Mouse (Mus musculus) embryonic facial prominence, embryonic 11.5 days (tissue): ENCODE measurements around the gene Kdm2a. TPM values are rescaled to one million over a fixed set of nuclear protein-coding genes. Genes with fewer than 3 reads are reported as not detected.
A peak's percentile ranks its signal among the peaks of the same experiment; 100 is the strongest.

Source experiments
- ATAC-seq: fragments of 200-750 bp; cut with Nextera tagmentation; replicated peaks from 2 replicates; pipeline ENCODE4 v1.8.0; 2017; ENCODE audit warnings: low read depth; ENCODE audit not compliant: insufficient number of reproducible peaks, low FRiP score, low TSS enrichment
- DNase-seq: peaks from one replicate; pipeline ENCODE4 v3.0.0-alpha.2; 2015; ENCODE audit warnings: low spot score
- H3K27ac ChIP-seq: fragments of 300-500 bp; sonication (generic); replicated peaks from 2 replicates; pipeline ENCODE4 v1.5.1; 2014; ENCODE audit warnings: mild to moderate bottlenecking, low read depth, low read length, control low read depth
- H3K27me3 ChIP-seq: fragments of 300-500 bp; sonication (generic); 2 replicates; pipeline ENCODE4 v1.6.1; 2014; ENCODE audit warnings: mild to moderate bottlenecking, low read length, moderate library complexity, mixed read lengths; ENCODE audit not compliant: control insufficient read depth, insufficient read depth
- H3K36me3 ChIP-seq: fragments of 300-500 bp; sonication (generic); replicated peaks from 2 replicates; pipeline ENCODE4 v1.6.1; 2014; ENCODE audit warnings: low read depth, mild to moderate bottlenecking, low read length, moderate library complexity, mixed read lengths; ENCODE audit not compliant: control insufficient read depth, insufficient read depth
- H3K4me1 ChIP-seq: fragments of 300-500 bp; sonication (generic); 2 replicates; pipeline ENCODE4 v1.6.1; 2014; ENCODE audit warnings: low read length, mixed read lengths; ENCODE audit not compliant: control insufficient read depth, insufficient read depth
- H3K4me2 ChIP-seq: fragments of 300-500 bp; sonication (generic); 2 replicates; pipeline ENCODE4 v1.6.1; 2014; ENCODE audit warnings: low read depth, mild to moderate bottlenecking, control low read depth, low read length, moderate library complexity
- H3K4me3 ChIP-seq: fragments of 300-500 bp; sonication (generic); 2 replicates; pipeline ENCODE4 v1.5.1; 2014; ENCODE audit warnings: low read depth, low read length, control low read depth
- H3K9ac ChIP-seq: fragments of 300-500 bp; sonication (generic); replicated peaks from 2 replicates; pipeline ENCODE4 v1.6.1; 2014; ENCODE audit warnings: mild to moderate bottlenecking, control low read depth, low read length
- H3K9me3 ChIP-seq: fragments of 300-500 bp; sonication (generic); replicated peaks from 2 replicates; pipeline ENCODE4 v1.6.1; 2016; ENCODE audit warnings: mild to moderate bottlenecking, low read length, inconsistent platforms, mixed read lengths; ENCODE audit not compliant: control insufficient read depth
- WGBS: fragments of 180-500 bp; shearing (Covaris S2); extraction: QIAGEN DNeasy Blood & Tissue Kit; methylation state at CpG from one replicate; pipeline ENCODE4 v1.1.7; 2014; 5-methylcytosine and 5-hydroxymethylcytosine counted together
- polyA plus RNA-seq: library from polyadenylated mRNA; unstranded; fragments of >200 nt; fragmentation: Nextera tagmentation; extraction: Ambion mirVana; gene quantifications from 2 replicates; pipeline ENCODE4 v1.2.1, GENCODE M21; 2014

Kdm2a gene
- polyA plus RNA-seq, 1 experiment from 2014 or later, result 43.5 TPM

DNA sequence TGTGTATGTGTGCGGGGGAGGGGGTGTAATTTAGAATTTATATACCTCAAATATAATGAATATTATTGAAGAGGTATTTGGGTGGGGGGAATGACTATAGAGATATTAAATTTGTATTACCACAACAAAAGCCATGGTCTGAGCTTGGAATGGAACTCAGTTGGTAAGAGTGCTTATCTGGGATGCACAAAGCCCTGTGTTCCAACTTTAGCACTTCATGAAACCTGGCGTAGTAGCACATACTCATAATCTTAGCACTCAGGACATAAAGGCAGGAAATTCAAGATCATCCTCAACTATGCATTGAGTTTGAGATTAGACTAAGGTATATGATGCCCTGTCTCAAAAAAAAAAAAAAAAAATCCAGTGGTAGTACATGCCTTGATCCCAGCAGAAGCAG, 6.8 kb upstream of the Kdm2a start:
- Histone ChIP-seq H3K27ac (no peak overlapping the region), H3K4me3 (no peak overlapping the region), H3K9me3 (no peaks in the 10 kb centered on the region), H3K27me3 (no peaks in the 10 kb centered on the region), H3K36me3 (no peaks in the 10 kb centered on the region), H3K9ac (no peak overlapping the region), H3K4me2 (no peak overlapping the region), H3K4me1 (no peaks in the 10 kb centered on the region)
- no peak for ATAC-seq
- DNase-seq, result no peak
- 87% methylated on average over 2 of the region's 2 CpGs for WGBS

DNA sequence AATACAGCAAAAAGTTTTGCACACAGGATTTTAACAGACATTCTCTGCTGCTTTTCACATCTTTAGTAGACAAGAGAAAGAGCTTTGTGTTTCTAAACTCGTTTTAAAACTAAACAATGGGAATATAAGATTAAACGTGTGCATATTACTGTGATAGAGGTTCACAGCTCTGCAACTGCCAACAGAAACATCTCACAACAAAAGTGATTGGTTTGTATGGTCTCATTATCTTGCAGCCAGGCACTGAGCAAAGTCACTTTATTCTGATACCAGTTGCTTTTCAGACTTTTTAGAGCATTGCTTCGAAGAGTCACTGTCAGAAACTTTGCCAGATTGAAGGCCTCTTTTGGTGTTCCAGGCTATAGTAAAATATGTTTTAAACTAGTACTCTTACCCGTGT, 874 bp upstream of the Kdm2a start:
- DNase-seq (no peak), ATAC-seq (no peak)
- Histone ChIP-seq H3K9ac (no peak overlapping the region), H3K4me1 (no peaks in the 10 kb centered on the region), H3K4me2 (no peak overlapping the region), H3K9me3 (no peaks in the 10 kb centered on the region), H3K36me3 (no peaks in the 10 kb centered on the region), H3K27ac (no peak overlapping the region), H3K27me3 (no peaks in the 10 kb centered on the region), H3K4me3 (no peak overlapping the region)
- WGBS, result 71% methylated on average over 4 of the region's 4 CpGs

DNA sequence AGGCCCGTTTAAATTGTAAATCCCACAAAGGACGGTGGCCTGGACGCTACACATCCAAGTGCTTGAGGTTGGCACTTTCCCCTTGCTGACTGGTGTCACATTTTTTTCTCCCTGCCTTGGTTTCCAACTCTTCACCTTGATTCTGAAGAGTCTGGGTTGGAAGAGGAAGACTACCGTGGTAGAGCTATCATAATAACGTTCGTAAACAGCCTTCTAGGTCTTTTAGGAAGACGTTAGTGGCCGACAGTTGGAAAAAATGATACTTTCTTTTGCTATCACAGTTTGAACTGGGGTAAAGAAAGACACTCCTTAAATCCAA, 504 bp upstream of the Kdm2a start:
- H3K4me1 ChIP-seq, result no peaks in the 10 kb centered on the region
- H3K9ac ChIP-seq, result peak overlapping the region; percentile 78
- H3K4me2 ChIP-seq, result peak overlapping the region; percentile 84; the same call in 1 of the 2 replicates
- DNase-seq (no peak), ATAC-seq (no peak)
- H3K27me3 ChIP-seq, result no peaks in the 10 kb centered on the region
- H3K36me3 ChIP-seq, result no peaks in the 10 kb centered on the region
- no peaks in the 10 kb centered on the region for H3K9me3 ChIP-seq
- peak overlapping the region; percentile 100 for H3K4me3 ChIP-seq
- 22% methylated on average over 8 of the region's 8 CpGs for WGBS
- H3K27ac ChIP-seq, result no peak overlapping the region

DNA sequence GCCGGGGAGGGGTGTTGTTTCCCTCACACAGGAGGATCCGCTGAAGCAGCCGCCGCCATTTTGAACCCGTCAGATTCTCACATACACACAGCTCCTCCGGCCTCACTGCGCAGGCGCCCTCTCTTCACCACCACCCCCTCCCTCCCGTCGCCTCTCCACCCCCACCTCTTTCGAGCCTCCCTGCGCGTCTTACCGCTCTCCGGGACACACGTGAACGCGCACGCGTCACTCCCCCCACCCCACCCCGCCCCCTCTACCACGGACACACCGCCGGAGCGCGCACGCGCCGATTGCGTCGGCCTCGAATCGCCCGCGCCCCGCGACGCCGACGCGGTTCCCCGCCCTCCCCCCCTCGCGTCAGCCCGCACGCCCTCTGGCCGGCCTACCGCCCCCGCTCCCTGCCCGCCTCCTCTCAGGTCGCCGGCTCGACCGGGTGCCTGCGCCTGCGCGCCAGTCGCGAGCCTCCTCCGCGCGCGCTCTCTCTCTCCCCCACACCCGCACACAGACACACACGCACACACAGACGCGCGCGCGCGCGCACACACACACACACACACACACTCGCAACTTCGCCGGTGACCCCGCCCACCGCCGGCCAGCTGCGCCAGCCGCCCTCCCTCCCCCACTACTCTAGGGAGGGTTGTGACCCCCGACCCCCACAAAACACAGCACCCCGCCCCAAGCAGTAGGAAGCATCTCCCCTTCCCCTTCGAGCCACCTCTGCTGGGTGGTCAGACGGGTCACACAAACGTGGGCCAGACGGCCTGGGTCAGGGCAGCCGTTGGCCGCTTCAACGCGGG, 887 bp downstream of the Kdm2a start:
- H3K4me2 ChIP-seq, result peak overlapping the region; percentile 84
- H3K9ac ChIP-seq, result peak overlapping the region; percentile 98
- H3K36me3 ChIP-seq, result no peaks in the 10 kb centered on the region
- peak; percentile 90 for ATAC-seq
- no peaks in the 10 kb centered on the region for H3K4me1 ChIP-seq
- peak; percentile 99 for DNase-seq
- H3K27ac ChIP-seq, result peak overlapping the region; percentile 89
- WGBS, result 0% methylated on average over 40 of the region's 90 CpGs
- H3K4me3 ChIP-seq, result peak overlapping the region; percentile 100
- no peaks in the 10 kb centered on the region for H3K9me3 ChIP-seq
- H3K27me3 ChIP-seq, result no peaks in the 10 kb centered on the region

DNA sequence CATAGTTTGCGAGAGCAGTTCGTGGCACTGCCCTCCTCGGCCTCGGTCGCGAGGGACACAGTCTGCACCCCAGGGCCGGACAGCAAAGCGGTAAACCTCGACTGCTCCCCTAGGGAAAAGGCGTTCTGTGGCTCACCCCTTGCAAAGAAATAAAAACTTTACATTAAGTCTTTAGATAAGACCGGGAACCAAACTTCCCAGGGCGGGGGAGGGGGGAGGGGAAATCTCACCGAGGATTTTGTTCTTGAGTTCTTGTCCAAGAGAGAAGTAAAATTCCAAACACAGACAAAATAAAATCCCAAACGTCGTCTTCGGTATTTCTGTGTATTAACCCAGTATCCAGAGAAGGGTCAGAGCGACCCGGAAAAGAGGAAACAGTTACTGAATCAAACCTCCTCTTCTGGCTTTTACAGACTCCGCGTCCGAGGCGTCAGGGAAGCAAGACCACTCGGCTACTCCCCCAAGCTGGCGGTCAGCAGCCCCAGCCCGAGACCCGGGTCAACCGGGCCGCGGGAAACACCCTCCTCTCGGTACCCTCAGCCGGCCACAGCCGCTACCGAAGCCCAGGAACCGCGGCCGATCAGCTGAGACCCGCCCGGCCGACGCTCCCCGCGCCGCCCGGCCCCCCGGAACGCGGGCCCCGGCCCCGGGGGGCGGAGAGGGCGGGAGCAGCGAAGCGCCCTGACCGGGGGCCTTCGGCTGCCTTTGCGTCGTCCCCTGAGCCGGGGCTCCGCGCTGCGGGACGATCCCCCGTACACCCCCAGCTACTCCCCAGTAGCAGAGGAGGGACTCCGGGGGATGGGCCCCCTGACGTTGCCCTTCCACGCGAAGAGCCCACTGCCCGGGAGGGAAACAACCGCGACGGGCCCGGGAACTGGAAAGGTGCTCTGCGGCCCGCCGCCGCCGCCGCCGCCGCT, 1.7 kb downstream of the Kdm2a start:
- Histone ChIP-seq H3K9me3 (no peaks in the 10 kb centered on the region), H3K4me1 (no peaks in the 10 kb centered on the region), H3K4me2 (peak overlapping the region; percentile 49), H3K27me3 (no peaks in the 10 kb centered on the region), H3K4me3 (peak overlapping the region; percentile 100), H3K27ac (peak overlapping the region; percentile 89), H3K36me3 (no peaks in the 10 kb centered on the region), H3K9ac (peak overlapping the region; percentile 98)
- DNase-seq (peak; percentile 37), ATAC-seq (peak; percentile 48)
- WGBS, result under 1% methylated on average over 80 of the region's 80 CpGs

DNA sequence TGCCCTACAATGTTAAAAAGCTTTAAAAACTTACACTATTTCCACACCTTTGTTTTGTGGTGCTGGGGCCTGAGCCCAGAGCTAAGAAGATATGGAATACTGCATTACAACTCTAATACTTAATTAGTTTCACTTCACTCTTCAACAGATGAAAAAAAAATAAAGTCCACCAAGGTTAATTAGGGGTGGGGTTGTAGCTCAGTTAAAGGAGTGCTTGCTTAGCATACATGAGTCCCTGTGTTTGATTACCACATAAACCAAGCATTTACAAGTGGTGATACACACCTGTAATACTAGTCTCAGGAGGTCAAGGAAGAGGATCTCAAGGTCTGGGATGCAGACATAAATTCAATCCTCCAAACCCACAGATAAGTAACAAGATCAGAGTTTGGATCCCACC, 10.8 kb downstream of the Kdm2a start:
- DNase-seq (no peak), ATAC-seq (no peak)
- Histone ChIP-seq H3K4me3 (no peak overlapping the region), H3K9ac (no peak overlapping the region), H3K4me1 (no peaks in the 10 kb centered on the region), H3K27me3 (no peaks in the 10 kb centered on the region), H3K27ac (no peak overlapping the region), H3K36me3 (no peaks in the 10 kb centered on the region), H3K4me2 (no peak overlapping the region), H3K9me3 (no peaks in the 10 kb centered on the region)

DNA sequence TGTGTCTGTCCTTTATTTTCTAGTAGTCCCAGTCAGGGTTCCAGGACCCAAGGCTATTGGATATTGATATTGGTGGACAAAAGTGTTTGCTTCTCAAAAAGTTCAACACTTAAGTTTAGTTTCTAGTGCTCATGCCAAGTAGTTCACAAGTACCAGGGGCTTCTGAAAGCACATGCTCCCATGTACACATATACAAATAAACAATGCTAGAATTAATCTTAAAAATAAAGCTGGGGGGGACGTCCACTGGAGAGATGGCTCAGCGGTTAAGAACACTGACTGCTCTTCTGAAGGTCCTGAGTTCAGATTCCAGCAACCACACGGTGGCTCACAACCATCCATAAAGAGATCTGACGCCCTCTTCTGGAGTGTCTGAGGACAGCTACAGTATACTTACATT, 13.1 kb downstream of the Kdm2a start:
- no peak for ATAC-seq
- Histone ChIP-seq H3K27me3 (no peaks in the 10 kb centered on the region), H3K9ac (no peak overlapping the region), H3K4me2 (no peak overlapping the region), H3K27ac (no peak overlapping the region), H3K36me3 (no peaks in the 10 kb centered on the region), H3K9me3 (no peaks in the 10 kb centered on the region), H3K4me3 (no peak overlapping the region), H3K4me1 (no peaks in the 10 kb centered on the region)
- WGBS, result 82% methylated on average over 4 of the region's 4 CpGs
- DNase-seq, result no peak

DNA sequence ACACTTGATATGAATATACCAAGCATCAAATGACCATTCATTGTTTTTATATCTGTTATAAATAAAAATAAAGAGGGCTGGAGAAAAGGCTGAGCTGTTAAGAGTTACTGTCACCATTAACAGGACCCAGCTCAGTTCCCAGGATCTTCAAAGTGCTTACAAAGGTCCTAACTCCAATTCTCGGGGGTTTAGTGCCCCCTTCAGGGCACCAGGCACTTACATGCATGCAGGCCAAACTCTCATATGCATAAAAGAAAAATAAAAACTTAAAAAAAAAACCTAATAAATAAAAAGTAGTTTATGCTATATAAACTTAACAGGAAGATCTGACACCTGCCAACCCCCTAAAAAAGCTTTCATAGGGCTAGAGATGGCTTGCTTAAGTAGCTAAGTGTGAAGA, 13.8 kb downstream of the Kdm2a start:
- H3K27me3 ChIP-seq, result no peaks in the 10 kb centered on the region
- no peak overlapping the region for H3K9ac ChIP-seq
- H3K4me3 ChIP-seq, result no peak overlapping the region
- ATAC-seq (no peak), DNase-seq (peak; percentile 13)
- H3K36me3 ChIP-seq, result no peaks in the 10 kb centered on the region
- H3K4me2 ChIP-seq, result no peak overlapping the region
- WGBS, result 58% methylated on average over 1 of the region's 1 CpGs
- no peaks in the 10 kb centered on the region for H3K9me3 ChIP-seq
- no peak overlapping the region for H3K27ac ChIP-seq
- no peaks in the 10 kb centered on the region for H3K4me1 ChIP-seq
